Mouse (Mus musculus) kidney, postnatal 10 days (tissue): ENCODE data around the gene Ifna2.

Experiments used
- DNase-seq: peaks from one replicate; pipeline ENCODE4 v3.0.0; 2021; ENCODE audit warnings: mixed read lengths

The Ifna2 gene

GRCm38 (mm10) chr4:88683812-88684211, at the start of gene Ifna2:
TSS of gene Ifna2 (minus strand) at chr4:88683912.
- no peak for DNase-seq

- DNase-seq, result peak; percentile 71
Measured at GRCm38 (mm10) chr4:88727324-88727723, 43.6 kb upstream of the Ifna2 start.

GRCm38 (mm10) chr4:88726727-88727126, 43.0 kb upstream of the Ifna2 start:
- no peak for DNase-seq

DNA sequence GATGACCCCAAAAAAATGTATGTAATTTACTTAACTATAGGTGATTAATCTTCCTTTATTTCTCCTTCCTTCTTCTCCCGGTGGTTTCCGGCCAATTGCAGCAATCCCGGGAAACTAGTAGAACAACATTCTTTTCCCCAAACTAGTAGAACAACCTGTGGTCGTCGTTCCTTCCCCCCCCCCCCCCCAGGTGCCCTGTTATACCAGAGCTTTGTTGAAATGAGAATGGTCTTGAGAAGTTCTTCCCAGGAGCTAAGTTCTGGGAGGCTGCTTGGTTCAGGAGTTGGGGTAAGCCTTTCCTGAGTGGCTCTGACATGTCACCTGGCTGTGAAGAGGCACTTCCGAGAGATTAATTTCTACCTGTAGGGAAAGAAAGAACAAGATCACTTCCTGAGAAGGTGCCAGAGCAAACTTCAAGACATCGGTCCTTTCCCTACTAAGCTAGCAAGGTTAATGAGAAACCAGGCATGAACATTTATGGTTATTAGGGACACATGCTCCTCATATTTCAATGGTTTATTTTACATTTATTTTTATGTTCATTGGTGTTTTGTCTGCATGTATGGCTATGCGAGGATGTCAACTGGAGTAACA, 39.9 kb upstream of the Ifna2 start:
- DNase-seq, result no peak

- DNase-seq, result peak; percentile 96
Measured at GRCm38 (mm10) chr4:88721791-88722721, 38.3 kb upstream of the Ifna2 start, which contains the start of the genes Gm26566 and Klhl9. TSS of gene Gm26566 (plus strand) at chr4:88721805. TSS of gene Klhl9 (minus strand) at chr4:88722465.

GRCm38 (mm10) chr4:88718715-88719114, 35.0 kb upstream of the Ifna2 start:
- no peak for DNase-seq

DNA sequence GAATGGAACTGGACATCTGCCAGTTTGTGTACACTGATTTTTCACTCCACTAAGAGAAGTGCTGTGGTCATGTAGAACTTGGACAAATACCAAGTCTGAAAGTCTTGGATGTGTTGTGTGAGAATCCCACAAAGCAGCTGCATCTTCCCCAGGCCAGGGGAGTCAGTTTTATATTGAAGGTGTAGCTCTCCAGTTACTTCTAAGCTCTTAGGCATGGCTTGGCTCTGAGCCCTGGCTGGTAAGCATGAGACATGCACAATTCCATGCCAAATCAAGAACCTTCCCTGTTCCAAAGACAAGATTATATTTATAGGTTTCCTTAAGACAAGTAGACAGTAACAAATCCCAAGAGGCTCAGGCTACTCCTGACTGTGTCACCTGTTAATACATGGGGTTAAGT, 31.3 kb upstream of the Ifna2 start:
- DNase-seq, result no peak

DNA sequence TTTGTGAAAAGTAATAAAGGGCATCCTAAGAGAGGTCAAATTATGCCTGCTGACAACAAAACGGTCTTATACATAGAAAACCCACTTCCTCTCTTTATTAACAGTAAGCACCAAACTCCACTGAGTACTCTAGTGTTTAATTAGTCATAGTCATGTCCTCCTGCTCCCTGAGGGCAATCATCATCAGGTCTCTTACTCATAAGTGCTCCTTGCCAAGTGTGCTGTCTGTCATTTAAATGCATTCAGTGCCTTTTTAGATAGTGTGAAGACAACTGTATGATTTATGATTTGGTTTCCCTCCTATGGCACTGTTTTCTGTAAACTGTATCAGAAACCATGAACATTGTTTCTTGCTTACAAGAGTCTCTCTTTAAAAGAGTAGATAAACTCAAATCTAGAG, 30.6 kb upstream of the Ifna2 start:
- no peak for DNase-seq

GRCm38 (mm10) chr4:88707128-88707826, 23.6 kb upstream of the Ifna2 start:
- no peak for DNase-seq

- DNase-seq, result no peak
Measured at GRCm38 (mm10) chr4:88705924-88706323, 22.2 kb upstream of the Ifna2 start.

GRCm38 (mm10) chr4:88699301-88699700, 15.6 kb upstream of the Ifna2 start:
- no peak for DNase-seq

- no peak for DNase-seq
Measured at GRCm38 (mm10) chr4:88698781-88699180, 15.1 kb upstream of the Ifna2 start.

DNA sequence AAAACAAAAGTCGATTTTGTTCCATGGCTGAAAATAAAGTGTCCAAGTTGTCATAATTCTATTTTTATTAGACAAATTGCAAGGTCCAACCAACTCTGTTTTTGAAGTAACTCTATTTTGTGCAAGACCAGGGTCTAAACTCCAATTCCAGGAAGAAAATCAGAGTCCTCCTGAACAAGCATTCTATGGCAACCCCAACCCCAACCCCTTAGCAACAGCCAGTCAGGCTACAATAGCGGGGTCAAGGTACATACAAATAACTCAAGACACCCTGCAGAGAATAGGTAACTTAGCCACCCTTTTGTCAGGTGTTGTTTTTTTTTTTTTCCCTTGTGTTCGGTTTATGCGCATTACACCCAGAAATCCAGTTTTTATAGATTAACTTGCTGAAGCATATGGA, 14.0 kb upstream of the Ifna2 start:
- DNase-seq, result no peak

DNA sequence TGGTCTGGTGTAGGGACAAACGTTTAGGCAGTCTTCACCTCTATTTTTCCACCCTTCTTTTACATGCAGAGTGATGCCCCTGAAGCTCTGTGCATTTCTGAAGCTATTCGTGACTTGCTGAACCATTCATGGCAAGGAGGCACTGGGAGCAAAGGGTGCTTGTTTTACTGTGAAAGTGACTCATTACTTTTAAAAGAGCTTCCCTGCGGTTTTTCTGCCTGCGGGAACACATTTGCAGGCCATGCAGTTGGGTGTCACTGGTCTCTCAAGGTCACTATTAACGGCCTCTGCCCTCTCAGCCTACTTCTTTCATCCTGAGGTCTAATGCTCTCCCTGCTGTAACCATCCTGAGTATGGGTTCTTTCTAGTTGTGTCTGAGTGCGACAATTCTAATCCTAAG, 13.4 kb upstream of the Ifna2 start:
- DNase-seq, result no peak

DNA sequence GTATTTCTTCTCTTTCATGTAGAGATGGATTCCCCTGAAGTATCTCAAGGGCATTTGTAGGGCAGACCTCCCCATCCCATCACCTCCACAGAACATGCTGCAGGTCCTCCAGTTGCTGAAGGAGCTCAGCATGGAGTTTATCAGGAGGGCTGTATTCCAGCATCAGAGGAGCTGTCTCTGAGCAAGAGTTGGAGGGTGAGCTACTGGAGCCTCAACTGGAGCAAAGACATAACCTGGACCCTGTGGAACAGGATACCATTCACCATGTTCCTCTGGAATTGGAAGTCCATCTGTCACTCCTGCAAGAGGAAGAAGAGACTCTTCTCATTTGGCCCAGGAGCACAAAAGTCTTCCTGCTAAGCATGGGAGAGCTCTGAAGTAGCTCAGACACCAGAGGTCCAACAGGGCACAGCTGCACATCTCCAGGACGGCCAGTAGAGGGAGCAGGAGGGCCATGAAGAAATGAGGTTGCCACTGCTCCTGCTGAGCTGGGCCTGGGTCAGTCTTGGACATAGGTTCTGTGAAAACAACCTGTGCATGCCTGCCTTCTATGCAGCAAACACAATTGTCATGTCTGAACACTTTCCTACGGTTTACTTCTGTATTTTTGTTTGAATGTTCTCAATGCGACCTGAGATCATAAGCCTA, 12.6 kb upstream of the Ifna2 start:
- DNase-seq, result peak; percentile 85

DNA sequence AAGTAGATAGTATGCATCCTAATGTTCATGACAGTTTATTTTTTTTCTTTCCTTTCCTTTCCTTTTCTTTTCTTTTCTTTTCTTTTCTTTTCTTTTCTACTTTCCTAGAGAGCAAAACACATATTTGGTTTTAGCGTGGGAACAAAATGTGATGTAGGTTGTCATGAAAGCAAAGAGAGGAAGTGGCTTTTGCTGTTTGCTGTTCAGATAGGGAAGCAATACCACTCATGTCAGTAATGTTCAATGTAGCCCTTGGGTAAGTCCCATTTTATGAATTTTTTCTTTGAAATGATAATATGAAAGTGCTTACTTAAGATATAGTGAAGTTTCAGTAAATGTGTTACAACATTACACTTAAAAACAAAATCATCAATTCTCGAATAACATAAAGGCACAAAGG, 9.7 kb upstream of the Ifna2 start:
- no peak for DNase-seq

DNA sequence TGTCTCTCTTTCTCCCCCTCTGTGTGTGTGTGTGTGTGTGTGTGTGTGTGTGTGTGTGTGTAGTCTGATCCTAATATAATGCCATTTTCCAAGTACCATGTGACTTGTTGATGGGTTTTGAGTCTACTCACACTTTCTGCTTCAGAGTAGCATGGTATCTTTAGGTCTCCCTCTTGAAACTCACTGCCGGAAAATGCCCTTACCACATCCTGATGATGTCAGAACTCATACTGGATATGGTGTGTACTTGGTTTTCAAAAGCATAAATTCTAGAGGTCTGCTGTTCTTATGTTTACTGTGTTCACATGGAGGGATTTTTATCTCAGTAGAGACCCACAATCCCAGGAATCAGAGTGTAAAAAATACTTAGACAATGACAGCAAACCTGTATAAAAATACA, 8.8 kb upstream of the Ifna2 start:
- no peak for DNase-seq

GRCm38 (mm10) chr4:88691259-88691658, 7.5 kb upstream of the Ifna2 start, which contains the start of gene Ifnab:
TSS of gene Ifnab (minus strand) at chr4:88691359.
- DNase-seq, result no peak

DNA sequence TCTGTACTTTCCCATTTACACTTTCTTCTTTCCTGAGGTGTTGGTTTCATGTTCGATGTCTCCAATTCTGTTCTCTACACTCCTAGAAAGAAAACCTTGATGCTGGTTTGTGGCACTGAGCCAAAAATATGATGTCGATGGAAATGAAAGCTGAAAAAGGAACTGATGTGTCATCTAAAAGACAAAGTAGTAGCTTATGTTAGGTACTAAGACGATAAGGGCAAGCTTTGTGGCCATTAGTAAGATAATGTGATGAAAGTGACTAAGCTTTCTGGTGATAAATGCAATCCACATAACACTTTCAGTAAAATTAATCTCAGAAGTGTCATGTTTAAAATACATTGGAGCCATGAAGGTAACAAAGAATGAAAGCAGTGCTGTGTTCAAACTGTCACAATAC, 2.4 kb downstream of the Ifna2 start:
- no peak for DNase-seq

GRCm38 (mm10) chr4:88680362-88680761, 3.4 kb downstream of the Ifna2 start:
- peak; percentile 48 for DNase-seq

DNA sequence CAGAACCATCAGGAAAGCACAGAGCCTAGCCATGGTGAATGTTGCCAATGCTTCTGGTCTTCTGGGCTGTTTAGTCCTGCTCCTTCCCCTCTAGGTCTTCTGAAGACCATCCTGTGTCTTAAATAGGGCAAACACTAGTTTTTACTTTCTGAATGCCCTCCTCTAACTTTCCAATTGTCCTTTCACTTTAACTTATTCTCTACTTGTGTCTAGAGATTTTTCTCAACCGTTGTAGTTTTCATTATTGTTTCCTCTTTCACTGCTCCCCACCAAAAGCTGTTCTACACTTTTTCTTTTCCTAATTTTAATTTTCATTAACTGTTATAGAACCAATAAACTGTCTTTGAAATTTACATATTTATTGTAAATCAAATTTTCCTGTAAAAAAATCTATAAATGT, 6.9 kb downstream of the Ifna2 start, which contains the start of gene Ifna16:
Gene Ifna16 (minus strand): TSS at position 101 of the 400 bp plus-strand sequence.
- no peak for DNase-seq

- DNase-seq, result peak; percentile 24
Measured at GRCm38 (mm10) chr4:88655461-88655860, 28.3 kb downstream of the Ifna2 start.

GRCm38 (mm10) chr4:88653644-88654043, 30.1 kb downstream of the Ifna2 start:
- DNase-seq, result no peak
